Mouse (Mus musculus) gastrocnemius, adult 2 months (tissue): ENCODE results near the gene Tfap2e. TPM values are rescaled to one million over a fixed set of nuclear protein-coding genes. Genes with fewer than 3 reads are reported as not detected.
A peak's percentile ranks its signal among the peaks of the same experiment; 100 is the strongest.

ENCODE experiments used
- DNase-seq: peaks from one replicate; pipeline ENCODE4 v3.0.0; 2022
- H3K27ac ChIP-seq: fragments of 200-600 bp; 2 replicates; pipeline ENCODE4 v1.8.1; 2022; ENCODE audit warnings: mild to moderate bottlenecking
- H3K4me3 ChIP-seq: fragments of 200-600 bp; 2 replicates; pipeline ENCODE4 v1.8.1; 2022; ENCODE audit warnings: mild to moderate bottlenecking, moderate library complexity
- CTCF ChIP-seq: fragments of 200-600 bp; IDR thresholded peaks from 2 replicates; pipeline ENCODE4 v1.8.1; 2022; ENCODE audit warnings: antibody characterized with exemption, mild to moderate bottlenecking, moderate library complexity
- intact Hi-C: fragments of 180-260 bp; cut with DNase I; formaldehyde crosslinking; loops from one replicate; pipeline ENCODE4 v1.15.1; 2025
- total RNA-seq, 2 experiments: library from RNA; stranded (reverse); gene quantifications; 2 replicates each; pipeline ENCODE4 v1.2.3; 2021

Tfap2e gene
- total RNA-seq, 2 experiments from 2014 or later: not detected

DNA sequence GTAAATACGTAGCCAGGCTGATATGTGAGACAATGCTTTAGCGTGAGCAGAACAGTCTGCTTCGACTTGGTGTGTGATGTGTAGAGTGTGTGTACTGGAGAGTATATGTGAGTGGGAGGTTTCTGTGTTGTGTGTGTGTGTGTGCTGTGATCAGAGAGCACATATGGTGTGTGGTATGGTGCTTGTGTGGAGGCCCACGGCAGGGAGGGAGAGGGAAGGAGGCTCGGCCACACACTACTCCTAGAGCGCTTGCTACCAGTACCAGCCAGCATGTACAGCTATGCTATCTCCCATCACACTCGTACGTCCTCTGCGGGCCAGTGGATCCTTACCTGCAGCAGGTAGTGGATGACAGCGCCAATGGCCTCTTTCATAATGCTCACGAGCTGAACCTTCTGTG lies 13.5 kb upstream of the Tfap2e start:
- no peak for TF ChIP-seq CTCF
- no peak for DNase-seq
- Histone ChIP-seq H3K27ac (peak overlapping the region; percentile 52), H3K4me3 (peak overlapping the region; percentile 22)
- intact Hi-C loops: no loop called here

DNA sequence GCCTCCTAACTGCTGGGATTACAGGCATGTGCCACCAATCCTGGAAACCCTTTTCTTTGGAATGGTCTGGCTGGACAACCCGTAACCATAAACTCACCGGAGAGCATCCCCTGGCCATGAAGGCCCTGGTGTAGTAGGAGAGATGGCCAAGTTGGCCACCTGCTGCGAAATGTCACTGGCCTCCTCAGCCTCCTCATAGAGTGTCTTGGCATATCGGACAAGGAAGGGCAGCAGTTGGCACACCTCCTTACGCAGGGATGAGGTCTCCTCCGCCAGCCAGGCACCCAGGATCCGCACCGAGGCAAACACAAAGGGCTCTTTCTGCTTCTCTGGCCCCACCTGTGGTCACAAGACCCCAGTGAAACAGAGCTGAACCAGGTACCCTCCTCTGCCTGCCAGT lies 12.3 kb upstream of the Tfap2e start:
- Histone ChIP-seq H3K4me3 (no peak overlapping the region), H3K27ac (no peak overlapping the region)
- intact Hi-C loops: no loop called here
- DNase-seq: peak; percentile 37
- no peak for TF ChIP-seq CTCF

DNA sequence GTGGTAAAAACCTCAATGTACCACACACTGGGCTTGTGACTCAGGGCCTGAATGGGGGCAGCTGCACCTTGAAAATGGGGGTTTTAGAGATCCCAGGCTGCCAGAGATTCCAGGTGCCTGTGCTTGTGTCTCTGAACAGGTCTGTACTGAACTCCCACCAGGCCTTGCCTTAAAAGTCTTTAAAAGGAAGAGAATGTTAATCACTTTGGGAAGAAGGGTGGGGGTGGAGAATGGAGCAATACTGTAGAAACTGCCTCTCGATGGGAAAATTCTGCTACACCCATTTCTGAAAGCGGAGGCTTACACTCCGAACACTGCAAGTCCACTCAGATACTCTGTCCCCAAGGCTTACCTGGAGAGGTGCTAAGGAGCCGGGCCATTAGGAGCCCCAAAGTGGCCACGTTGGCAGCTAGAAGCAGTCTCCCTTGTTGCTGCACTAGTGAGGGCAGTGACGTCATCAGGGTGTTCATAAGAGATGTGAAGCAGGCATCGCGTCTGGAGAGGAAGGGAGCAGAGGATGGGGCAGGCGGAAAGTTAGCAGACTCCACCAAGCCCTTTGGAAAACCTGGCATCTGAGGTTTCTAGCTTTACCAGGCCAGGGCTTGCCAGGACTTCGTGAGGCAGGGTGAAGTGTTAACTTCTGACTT lies 10.3 kb upstream of the Tfap2e start:
- no peak overlapping the region for H3K4me3 ChIP-seq
- no peak overlapping the region for H3K27ac ChIP-seq
- intact Hi-C loops: no loop called here
- DNase-seq: no peak
- TF ChIP-seq CTCF: no peak

DNA sequence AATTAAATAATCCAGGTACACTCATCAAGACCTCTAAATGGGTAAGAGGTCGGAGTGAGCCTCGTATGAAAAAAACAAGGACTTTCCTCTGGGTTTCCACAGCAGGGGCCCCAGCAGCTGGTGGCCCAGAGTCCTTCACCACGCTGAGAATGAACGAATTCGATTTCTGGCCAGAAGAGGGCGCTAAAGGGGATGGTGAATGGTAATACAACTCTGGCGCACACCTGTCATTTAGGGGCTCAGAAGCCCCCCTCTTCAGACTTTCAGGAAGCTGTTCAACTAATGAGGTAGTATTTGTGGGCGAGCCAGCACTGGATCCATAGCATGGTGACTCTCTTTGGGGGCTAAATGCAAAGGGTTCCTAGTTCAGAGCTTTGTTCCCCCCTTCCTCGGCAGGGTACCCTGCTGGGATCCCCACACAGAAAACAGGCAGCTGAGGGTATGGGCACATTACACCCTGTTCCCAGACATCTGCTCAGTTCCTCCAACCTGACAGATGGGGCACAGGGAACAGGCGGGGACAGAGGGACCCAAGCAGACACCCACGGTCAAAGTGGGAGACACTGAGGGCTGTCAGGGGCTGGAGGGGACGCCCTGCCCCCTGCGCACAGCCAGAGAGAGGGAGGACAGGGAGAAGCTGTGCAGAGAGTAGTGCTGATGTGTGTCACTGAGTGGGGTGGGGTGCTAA lies 9.6 kb upstream of the Tfap2e start:
- H3K4me3 ChIP-seq: no peak overlapping the region
- TF ChIP-seq CTCF: peak; percentile 74
- intact Hi-C loops: no loop called here
- H3K27ac ChIP-seq: no peak overlapping the region
- DNase-seq: peak; percentile 53

DNA sequence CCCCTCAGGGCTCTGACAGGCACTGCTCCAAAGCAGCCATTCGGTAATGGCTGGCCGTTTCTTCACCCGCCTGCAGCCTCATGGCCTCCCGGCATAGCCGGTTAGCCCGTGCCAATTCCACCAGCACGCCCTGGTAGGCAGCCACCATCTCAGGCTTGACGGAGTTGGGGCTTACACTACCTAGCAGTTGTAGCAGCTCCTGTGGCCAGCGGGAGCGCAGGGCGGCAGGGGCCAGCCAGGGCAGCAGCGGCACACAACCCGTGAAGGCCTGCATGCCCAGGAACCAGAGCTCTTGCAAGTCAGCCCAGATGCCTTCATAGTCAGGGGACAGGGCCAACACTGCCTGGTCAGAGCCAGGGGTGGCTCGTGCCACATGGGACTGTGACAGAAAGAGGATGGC lies 8.8 kb upstream of the Tfap2e start:
- intact Hi-C loops: loop anchor here (5.0 kb wide), 1 partner anchor 193 kb away; no protein-coding TSS in a partner anchor
- 0 out of 2 replicates have a peak overlapping the region, but pooled peaks have one; percentile 20 for H3K27ac ChIP-seq
- TF ChIP-seq CTCF: no peak
- no peak overlapping the region for H3K4me3 ChIP-seq
- DNase-seq: peak; percentile 63

DNA sequence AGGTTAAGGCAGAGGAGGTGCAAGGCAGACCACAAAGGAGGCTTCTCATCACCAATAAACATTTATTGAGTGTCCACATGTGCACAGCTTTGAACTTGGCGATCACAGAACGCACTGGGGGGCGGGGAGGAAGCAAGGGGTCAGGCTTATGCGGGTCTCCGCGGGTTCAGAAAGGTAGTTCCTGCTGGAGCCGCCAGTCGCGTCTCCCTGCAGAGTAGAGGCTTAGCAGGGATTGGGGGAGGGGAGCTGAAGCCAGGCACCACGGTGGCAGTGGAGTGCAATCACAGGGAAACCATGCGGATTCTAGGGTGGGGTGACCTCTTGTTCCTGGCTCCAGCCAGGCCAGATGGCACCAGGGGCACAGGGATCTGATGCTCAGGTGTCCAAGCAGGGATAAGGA lies 7.7 kb upstream of the Tfap2e start:
- no peak for TF ChIP-seq CTCF
- intact Hi-C loops: loop anchor here (5.0 kb wide), 1 partner anchor 191 kb away; no protein-coding TSS in a partner anchor
- Histone ChIP-seq H3K27ac (no peak overlapping the region), H3K4me3 (no peak overlapping the region)
- no peak for DNase-seq

DNA sequence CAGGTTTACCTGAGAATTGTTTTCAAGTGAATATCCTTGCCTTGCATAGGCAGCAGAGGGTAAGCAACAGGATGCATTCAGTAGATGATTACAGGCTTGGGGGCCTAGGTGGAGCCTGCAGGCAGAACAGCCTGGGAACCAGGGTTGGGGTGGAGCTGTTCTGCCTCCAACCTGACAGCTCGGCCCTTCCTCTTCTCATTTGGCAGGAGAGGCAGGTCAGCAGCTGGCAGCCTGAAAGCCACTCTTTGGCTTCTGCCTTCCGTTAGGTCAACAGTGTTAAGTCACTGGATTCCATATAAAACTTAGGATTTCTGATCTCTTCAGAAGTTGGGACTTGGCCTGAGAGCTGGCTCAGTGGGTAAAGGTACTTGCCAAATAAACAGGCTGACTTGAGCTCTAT lies 6.9 kb upstream of the Tfap2e start:
- intact Hi-C loops: loop anchor here (5.0 kb wide), 1 partner anchor 191 kb away; no protein-coding TSS in a partner anchor
- H3K4me3 ChIP-seq: no peak overlapping the region
- no peak for TF ChIP-seq CTCF

DNA sequence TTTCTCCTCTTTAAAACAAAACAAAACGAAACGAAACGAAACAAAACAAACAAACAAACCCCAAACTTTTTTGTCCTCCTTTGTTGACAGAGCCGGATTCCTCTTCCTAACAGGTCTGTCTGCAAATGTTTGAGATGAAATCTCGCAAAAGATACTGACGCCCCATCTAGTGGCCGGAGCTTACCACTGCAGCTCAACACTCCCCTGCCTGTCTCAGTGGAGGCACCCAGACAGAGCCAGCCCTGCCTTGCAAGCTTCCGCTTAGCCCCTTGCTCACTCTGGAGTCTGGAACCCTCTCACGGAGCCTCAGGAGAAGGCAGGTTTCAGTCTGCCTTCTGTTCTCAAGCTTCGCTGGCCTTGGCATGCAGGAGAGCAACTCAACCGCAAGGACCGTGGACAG lies 5.4 kb upstream of the Tfap2e start:
- intact Hi-C loops: loop anchor here (1.0 to 5.0 kb wide), 3 partner anchors 109 to 189 kb away; no protein-coding TSS in a partner anchor
- Histone ChIP-seq H3K4me3 (no peak overlapping the region), H3K27ac (no peak overlapping the region)
- DNase-seq: peak; percentile 80
- peak; percentile 94 for TF ChIP-seq CTCF

More for the DNA sequence above, 6.9 kb upstream of the Tfap2e start:
- no peak overlapping the region for H3K27ac ChIP-seq
- no peak for DNase-seq

DNA sequence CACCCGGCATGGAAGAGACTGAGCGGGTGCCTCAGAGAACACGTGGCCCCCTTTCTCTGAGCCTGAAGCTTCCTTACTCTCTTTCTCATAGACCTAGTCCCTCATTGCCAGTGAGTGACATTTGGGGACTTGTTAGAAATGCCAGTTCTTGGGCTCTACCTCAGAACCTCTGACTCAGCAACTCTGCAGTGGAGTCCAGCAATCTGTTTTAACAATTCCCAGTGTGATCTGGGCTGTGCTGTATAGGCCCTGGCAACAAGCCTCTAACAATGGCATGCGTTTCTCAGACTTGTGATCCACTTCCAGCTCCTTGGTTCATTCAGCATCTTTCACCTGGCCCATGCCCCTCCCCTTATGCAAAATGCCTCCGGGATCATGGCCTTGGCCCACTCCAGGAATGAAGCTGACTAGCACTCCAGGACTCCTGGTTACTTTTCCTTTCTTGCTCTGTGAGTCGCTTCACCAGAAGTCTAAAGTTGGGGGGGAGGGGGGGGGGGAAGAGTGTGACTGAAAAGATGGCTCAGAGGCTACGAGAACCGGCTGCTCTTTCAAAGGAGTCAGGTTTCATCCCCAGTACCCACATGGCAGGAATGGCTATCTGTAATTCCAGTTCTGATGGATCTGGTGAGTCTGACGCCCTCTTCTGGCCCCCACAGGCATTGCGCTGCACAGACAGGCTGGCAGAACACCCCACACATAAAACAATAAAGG lies 4.1 kb upstream of the Tfap2e start:
- intact Hi-C loops: loop anchor here (2.0 to 5.0 kb wide), 2 partner anchors 107 to 188 kb away; no protein-coding TSS in a partner anchor
- Histone ChIP-seq H3K27ac (no peak overlapping the region), H3K4me3 (no peak overlapping the region)
- no peak for DNase-seq
- peak; percentile 45 for TF ChIP-seq CTCF

DNA sequence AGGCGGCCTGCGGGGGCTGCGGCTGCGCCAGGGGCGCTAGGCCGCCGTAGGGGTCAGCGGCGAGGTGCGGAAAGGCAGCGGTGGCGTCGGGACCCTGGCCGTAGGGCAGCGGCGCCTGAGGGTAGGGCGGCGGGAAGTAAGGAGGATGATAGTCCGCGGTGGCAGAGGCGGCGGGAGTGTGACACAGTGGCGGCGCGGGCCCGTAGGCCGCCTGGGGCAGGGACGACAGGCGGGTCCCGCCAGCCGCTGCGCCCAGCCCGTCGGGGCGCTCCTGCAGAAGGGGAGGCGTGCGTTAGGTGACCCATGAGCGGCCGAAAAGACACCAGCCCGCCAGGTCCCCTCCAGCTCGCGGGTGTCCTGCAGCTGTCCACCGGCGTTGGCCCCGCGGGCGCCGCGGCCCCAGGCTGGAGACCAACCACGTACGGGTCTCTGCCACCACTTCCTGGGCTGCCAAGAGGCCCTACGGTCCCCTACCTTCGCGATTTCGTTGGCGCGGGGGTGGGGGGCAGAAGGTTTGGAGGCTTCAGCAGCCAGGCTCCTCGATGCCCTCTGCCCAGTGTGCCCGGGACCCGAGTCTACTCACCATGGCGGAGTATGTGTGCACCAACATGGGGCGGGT lies 549 bp downstream of the Tfap2e start:
- no peak for TF ChIP-seq CTCF
- peak; percentile 28 for DNase-seq
- Histone ChIP-seq H3K4me3 (peak overlapping the region; percentile 64), H3K27ac (no peak overlapping the region)
- intact Hi-C loops: no loop called here

DNA sequence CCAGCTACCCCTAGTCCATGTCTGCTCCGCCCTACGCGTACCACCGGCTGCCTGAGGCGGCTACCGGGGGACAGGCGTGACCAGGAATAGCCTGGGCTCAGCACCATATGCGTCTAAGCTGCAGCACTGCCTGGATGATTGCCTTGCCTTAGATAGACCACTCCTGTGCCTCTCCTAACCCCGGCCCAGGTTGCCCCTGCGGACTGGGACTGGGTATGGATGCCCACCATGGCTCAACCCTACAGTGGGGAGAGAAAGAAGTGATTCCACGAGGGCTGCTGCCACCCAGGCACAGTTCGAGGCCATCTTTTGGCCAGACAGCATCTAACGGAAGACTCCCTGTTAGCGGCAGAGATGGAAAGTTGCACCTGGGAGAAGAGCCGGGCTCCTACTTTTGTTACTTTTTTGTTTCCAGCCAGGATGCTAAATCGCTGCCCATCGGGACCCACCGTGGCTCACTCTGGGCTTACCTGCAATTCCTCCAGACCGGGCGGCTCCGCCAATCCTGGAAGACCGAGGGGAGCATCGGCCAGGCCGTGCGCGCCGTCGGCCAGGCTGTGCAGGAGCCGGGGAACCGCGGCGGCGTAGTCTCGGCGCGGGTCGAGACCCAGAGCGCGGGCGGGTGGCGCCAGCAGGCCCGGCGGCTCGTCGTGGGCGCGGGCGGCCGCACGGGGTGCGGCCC lies 1.2 kb downstream of the Tfap2e start:
- TF ChIP-seq CTCF: no peak
- DNase-seq: no peak
- no peak overlapping the region for H3K27ac ChIP-seq
- intact Hi-C loops: no loop called here
- peak overlapping the region; percentile 64 for H3K4me3 ChIP-seq

DNA sequence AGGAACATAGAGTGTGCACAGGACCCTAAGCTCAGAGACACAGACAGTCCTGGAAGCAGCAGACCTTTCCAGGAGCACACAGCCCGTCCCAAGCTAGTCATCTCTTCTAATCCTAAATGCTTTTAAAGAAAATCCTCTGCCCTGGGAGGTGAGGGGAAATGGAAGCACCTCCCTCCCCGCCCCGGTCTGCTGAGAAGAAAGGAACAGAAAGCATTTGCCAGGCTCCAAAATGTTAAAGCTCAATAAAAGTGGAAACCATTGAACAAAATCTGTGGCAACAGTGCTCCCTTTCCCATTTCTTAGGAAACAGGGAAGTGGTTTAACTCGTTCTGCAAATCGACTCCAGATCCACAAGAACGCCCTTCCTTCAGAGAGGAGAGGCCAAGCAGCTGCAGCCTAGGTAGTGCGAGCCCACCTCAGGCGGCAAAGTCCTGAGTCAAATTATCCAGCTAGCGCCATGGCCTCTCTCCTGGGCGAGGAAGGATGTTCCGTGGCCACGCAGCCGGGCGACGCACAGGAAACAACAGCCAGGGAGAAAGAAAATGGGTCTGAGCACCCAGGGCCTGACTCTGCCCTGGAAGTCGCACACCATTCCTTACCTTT lies 1.9 kb downstream of the Tfap2e start:
- no peak for DNase-seq
- intact Hi-C loops: no loop called here
- Histone ChIP-seq H3K27ac (no peak overlapping the region), H3K4me3 (no peak overlapping the region)
- TF ChIP-seq CTCF: no peak
